Comparison of ENCODE assay signal across 28 mouse cellular contexts in genomic region chrX:42580521-42580920, GRCm38 (mm10).
"Had no signal": no experiment of that assay in that cellular context is flagged by ENCODE, and none has a peak within 500 bp of the region (broad histone marks: within the 10 kb centered on the region; RNA-seq: fewer than 3 reads in every experiment).

No protein-coding gene starts in this region.

- DNase-seq: cerebellum, adult 2 months; cerebellum, adult 8-10 months; cerebellum, adult 9-10 months; cerebellum, adult 9-11 months; cerebellum, postnatal 10 days; cerebellum, postnatal 14 days; cerebellum, postnatal 25 days; cerebellum, postnatal 36 days; forebrain, postnatal 0 days; gastrocnemius, adult 2 months; gastrocnemius, postnatal 10 days; gastrocnemius, postnatal 14 days; gastrocnemius, postnatal 25 days; gastrocnemius, postnatal 36 days; heart, adult 11 months; heart, adult 18-20 months; heart, adult 2 months had no signal

- H3K27me3 ChIP-seq: embryonic facial prominence, embryonic 12.5 days; embryonic facial prominence, embryonic 13.5 days; embryonic facial prominence, embryonic 15.5 days; forebrain, embryonic 12.5 days; forebrain, embryonic 13.5 days; forebrain, embryonic 15.5 days had no signal

- H3K9me3 ChIP-seq: embryonic facial prominence, embryonic 10.5 days; embryonic facial prominence, embryonic 12.5 days; embryonic facial prominence, embryonic 13.5 days; embryonic facial prominence, embryonic 15.5 days; forebrain, embryonic 10.5 days; forebrain, embryonic 12.5 days; forebrain, embryonic 13.5 days; forebrain, embryonic 15.5 days had no signal

- H3K27ac ChIP-seq: embryonic facial prominence, embryonic 10.5 days; embryonic facial prominence, embryonic 12.5 days; embryonic facial prominence, embryonic 13.5 days; embryonic facial prominence, embryonic 15.5 days; forebrain, embryonic 10.5 days; forebrain, embryonic 12.5 days; forebrain, embryonic 13.5 days; forebrain, embryonic 15.5 days; gastrocnemius, adult 2 months; heart, adult 2 months had no signal

- H3K36me3 ChIP-seq: embryonic facial prominence, embryonic 10.5 days; embryonic facial prominence, embryonic 12.5 days; embryonic facial prominence, embryonic 13.5 days; embryonic facial prominence, embryonic 15.5 days; forebrain, embryonic 10.5 days; forebrain, embryonic 12.5 days; forebrain, embryonic 15.5 days had no signal

- H3K4me1 ChIP-seq: embryonic facial prominence, embryonic 12.5 days; embryonic facial prominence, embryonic 13.5 days; embryonic facial prominence, embryonic 15.5 days; forebrain, embryonic 13.5 days; forebrain, embryonic 15.5 days had no signal

- H3K9ac ChIP-seq: embryonic facial prominence, embryonic 12.5 days; embryonic facial prominence, embryonic 13.5 days; embryonic facial prominence, embryonic 15.5 days; forebrain, embryonic 12.5 days; forebrain, embryonic 13.5 days; forebrain, embryonic 15.5 days; forebrain, postnatal 0 days had no signal

- H3K4me3 ChIP-seq: embryonic facial prominence, embryonic 10.5 days; embryonic facial prominence, embryonic 12.5 days; embryonic facial prominence, embryonic 13.5 days; embryonic facial prominence, embryonic 15.5 days; erythroblast, embryonic 14.5 days; forebrain, embryonic 10.5 days; forebrain, embryonic 12.5 days; forebrain, embryonic 13.5 days; forebrain, embryonic 15.5 days; gastrocnemius, adult 2 months; heart, adult 2 months had no signal

- H3K4me2 ChIP-seq: embryonic facial prominence, embryonic 12.5 days; embryonic facial prominence, embryonic 13.5 days; embryonic facial prominence, embryonic 15.5 days; forebrain, embryonic 12.5 days; forebrain, embryonic 13.5 days; forebrain, embryonic 15.5 days had no signal

- ATAC-seq: forebrain, embryonic 13.5 days; forebrain, embryonic 14.5 days; forebrain, embryonic 15.5 days; forebrain, embryonic 16.5 days; forebrain, postnatal 0 days had no signal
